27 mouse cellular contexts compared by ENCODE assay signal in the genomic region with DNA sequence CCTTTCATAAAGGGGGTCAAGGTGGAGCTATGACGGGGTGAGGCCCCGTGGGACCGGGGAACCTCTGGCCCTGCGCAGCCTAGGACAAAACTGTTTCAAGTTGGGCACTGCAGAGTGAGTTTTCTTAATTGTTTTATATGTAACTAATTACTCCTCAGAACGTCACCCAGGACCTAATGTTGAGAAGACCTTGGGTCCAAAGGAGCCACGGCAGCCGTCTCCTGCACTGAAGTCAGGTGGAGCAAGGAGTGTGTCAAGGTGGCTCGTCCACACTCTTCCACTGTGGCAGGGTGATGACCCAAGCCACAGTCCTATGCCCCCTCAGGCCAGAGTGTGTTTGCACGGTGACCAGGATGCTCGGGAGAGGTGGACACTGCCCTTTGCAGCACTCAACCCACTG. TPM values are rescaled to one million over a fixed set of nuclear protein-coding genes. Genes with fewer than 3 reads are reported as not detected.
DNase-seq lines count a peak whose midpoint lies in the region; ATAC-seq lines count a peak whose summit lies in the region.
"Had no signal": no experiment of that assay in that cellular context is flagged by ENCODE, and none has a peak within 500 bp of the region (broad histone marks: within the 10 kb centered on the region; RNA-seq: fewer than 3 reads in every experiment).

No protein-coding gene starts in this region.

- DNase-seq in kidney, adult 18-20 months: peak; percentile 54
- peak; percentile 61 to 75 for DNase-seq in kidney, adult 8-10 months
- DNase-seq in kidney, adult 9 months: peak; percentile 81
- DNase-seq in kidney, postnatal 14 days: peak; percentile 64
- DNase-seq in urinary bladder, adult 18-20 months (ENCODE audit: low spot score in 2 of 2): no peak
- DNase-seq in lung, postnatal 25 days (ENCODE audit: low spot score): no peak
- DNase-seq in spleen, postnatal 10 days (ENCODE audit: low spot score in 2 of 2): no peak
- DNase-seq: adrenal gland, adult 8-10 months; adrenal gland, postnatal 25 days; cerebellum, adult 18-20 months; cerebellum, adult 9-10 months; cerebellum, postnatal 14 days; gastrocnemius, postnatal 25 days; heart, adult 18-20 months; heart, postnatal 10 days; heart, postnatal 36 days had no signal

- H3K4me1 ChIP-seq in kidney, embryonic 14.5 days (ENCODE audit: control insufficient read depth, insufficient read depth, low read length): peaks cover 17% of the 10 kb centered on the region

- no peaks in the 10 kb centered on the region for H3K9me3 ChIP-seq in kidney, embryonic 14.5 days (ENCODE audit: control insufficient read depth, low read length)
- H3K9me3 ChIP-seq: forebrain, embryonic 10.5 days; forebrain, embryonic 13.5 days; heart, embryonic 12.5 days; heart, embryonic 15.5 days; hindbrain, embryonic 10.5 days; hindbrain, embryonic 13.5 days had no signal

- 80% methylated on average over 10 of the region's 10 CpGs for WGBS in kidney, embryonic 14.5 days

- H3K9ac ChIP-seq in kidney, embryonic 14.5 days (ENCODE audit: low read depth, low read length): no peak overlapping the region
- H3K9ac ChIP-seq: forebrain, embryonic 13.5 days; heart, embryonic 12.5 days; heart, embryonic 15.5 days; hindbrain, embryonic 13.5 days had no signal

- H3K27ac ChIP-seq in kidney, embryonic 14.5 days (ENCODE audit: low read depth, low read length): no peak overlapping the region
- H3K27ac ChIP-seq: forebrain, embryonic 10.5 days; forebrain, embryonic 13.5 days; heart, embryonic 15.5 days; hindbrain, embryonic 10.5 days; hindbrain, embryonic 13.5 days had no signal

- peaks cover 48% of the 10 kb centered on the region for H3K36me3 ChIP-seq in kidney, embryonic 14.5 days (ENCODE audit: control insufficient read depth, insufficient read depth, low read length)

- H3K27me3 ChIP-seq in kidney, embryonic 14.5 days (ENCODE audit: control insufficient read depth, insufficient read depth, low read length): no peaks in the 10 kb centered on the region
- H3K27me3 ChIP-seq: forebrain, embryonic 13.5 days; heart, embryonic 12.5 days; heart, embryonic 15.5 days had no signal

- no peak overlapping the region for H3K4me2 ChIP-seq in kidney, embryonic 14.5 days (replicated peaks; ENCODE audit: low read depth, low read length)
- H3K4me2 ChIP-seq: forebrain, embryonic 13.5 days; heart, embryonic 12.5 days; heart, embryonic 15.5 days; hindbrain, embryonic 13.5 days had no signal

- ATAC-seq in kidney, embryonic 14.5 days (ENCODE audit: low FRiP score, low TSS enrichment): no peak
- ATAC-seq: activated CD4-positive, CD25-positive, alpha-beta regulatory T cell, adult 4 months; forebrain, embryonic 13.5 days; forebrain, embryonic 16.5 days had no signal

- H3K4me3 ChIP-seq in kidney, embryonic 14.5 days (ENCODE audit: low read length): no peak overlapping the region
- H3K4me3 ChIP-seq: forebrain, embryonic 10.5 days; forebrain, embryonic 13.5 days; heart, embryonic 12.5 days; heart, embryonic 15.5 days; hindbrain, embryonic 10.5 days; hindbrain, embryonic 13.5 days had no signal

RNA-seq across cellular contexts. Expression of a gene that starts 6.1 kb away (rescaled TPM):
- polyA plus RNA-seq in kidney, embryonic 14.5 days (2014; fragmentation: Nextera tagmentation; extraction: Ambion mirVana): 14.7 and 28.1 TPM in 2 replicates

RNA-seq across cellular contexts. Expression of a gene that starts 11.7 kb away (rescaled TPM):
- polyA plus RNA-seq in kidney, embryonic 14.5 days (2014; fragmentation: Nextera tagmentation; extraction: Ambion mirVana): not detected in 2 replicates
- polyA plus RNA-seq: activated CD4-positive, CD25-positive, alpha-beta regulatory T cell, adult 4 months; embryonic facial prominence, embryonic 14.5 days; forebrain, embryonic 13.5 days; forebrain, embryonic 16.5 days; gonadal fat pad, adult 2 months; heart, embryonic 12.5 days; heart, embryonic 15.5 days had no signal

RNA-seq across cellular contexts. Expression of a gene that starts 15.6 kb away (rescaled TPM):
- 1.1 TPM in 2 replicates for polyA plus RNA-seq in kidney, embryonic 14.5 days (2014; fragmentation: Nextera tagmentation; extraction: Ambion mirVana)
- polyA plus RNA-seq: activated CD4-positive, CD25-positive, alpha-beta regulatory T cell, adult 4 months had no signal

RNA-seq across cellular contexts. Expression of a gene that starts 22.4 kb away (rescaled TPM):
- polyA plus RNA-seq in kidney, embryonic 14.5 days (2014; fragmentation: Nextera tagmentation; extraction: Ambion mirVana): 475 and 692 TPM in 2 replicates

RNA-seq across cellular contexts. Expression of a gene that starts 29.1 kb away (rescaled TPM):
- 7.5 and 9.1 TPM in 2 replicates for polyA plus RNA-seq in kidney, embryonic 14.5 days (2014; fragmentation: Nextera tagmentation; extraction: Ambion mirVana)
- polyA plus RNA-seq: activated CD4-positive, CD25-positive, alpha-beta regulatory T cell, adult 4 months had no signal

Comparison
In these comparisons a context has a peak if more than half of its experiments do, and no peak if none do; other contexts are left out.
1. DNase-seq: peak in kidney, adult 18-20 months (single experiment), kidney, adult 8-10 months (2 of 2), kidney, adult 9 months (single experiment) and kidney, postnatal 14 days (single experiment); none in urinary bladder, adult 18-20 months (0 of 2), lung, postnatal 25 days (single experiment) and spleen, postnatal 10 days (0 of 2).